Mouse (Mus musculus) gastrocnemius, postnatal 36 days (tissue): ENCODE results near the gene Gabpb1. TPM values are rescaled to one million over a fixed set of nuclear protein-coding genes. Genes with fewer than 3 reads are reported as not detected.
"Not testable (repeated sequence)": the region's sequence is repeated elsewhere in the genome, so short reads cannot be mapped to it uniquely, and the experiment has no call there.

ENCODE experiments used
- DNase-seq, 2 experiments: peaks; one replicate each; pipeline ENCODE4 v3.0.0; 2022
- intact Hi-C: fragments of 180-260 bp; cut with DNase I; formaldehyde crosslinking; loops from one replicate; pipeline ENCODE4 v1.15.1; 2025
- total RNA-seq, 2 experiments: library from RNA; stranded (reverse); gene quantifications; 2 replicates each; pipeline ENCODE4 v1.2.3; 2021

Gabpb1 gene
- total RNA-seq, 2 experiments from 2014 or later, result 5.8 to 6.4 TPM

GRCm38 (mm10) chr2:126646461-126646860 is 29.7 kb downstream of the Gabpb1 start:
- DNase-seq, result no peak
- intact Hi-C loops, result no loop called here

GRCm38 (mm10) chr2:126644768-126645167 is 31.4 kb downstream of the Gabpb1 start:
- intact Hi-C loops, result no loop called here
- DNase-seq, result no peak

- DNase-seq, result no peak
- intact Hi-C loops, result no loop called here
These were observed 35.8 kb downstream of the Gabpb1 start for GRCm38 (mm10) chr2:126640298-126640697.

- no peak for DNase-seq
- intact Hi-C loops, result no loop called here
These were observed 40.0 kb downstream of the Gabpb1 start for GRCm38 (mm10) chr2:126635939-126636823.

- DNase-seq, result no peak
- intact Hi-C loops, result no loop called here
These were observed 43.0 kb downstream of the Gabpb1 start for GRCm38 (mm10) chr2:126633165-126633564.

- DNase-seq, result no peak
- intact Hi-C loops, result no loop called here
These were observed 47.6 kb downstream of the Gabpb1 start for GRCm38 (mm10) chr2:126628455-126628995.

GRCm38 (mm10) chr2:126623138-126623537 is 53.0 kb downstream of the Gabpb1 start:
- intact Hi-C loops, result no loop called here
- no peak for DNase-seq

GRCm38 (mm10) chr2:126622455-126622854 is 53.7 kb downstream of the Gabpb1 start:
- no peak for DNase-seq

GRCm38 (mm10) chr2:126619249-126619704 is 56.9 kb downstream of the Gabpb1 start, which contains the start of gene Hdc:
Gene Hdc, minus strand, starts transcription at chr2:126619299.
- intact Hi-C loops, result no loop called here
- no peak for DNase-seq

More at GRCm38 (mm10) chr2:126622455-126622854, 53.7 kb downstream of the Gabpb1 start:
- intact Hi-C loops, result no loop called here

- DNase-seq, result no peak
- intact Hi-C loops, result no loop called here
These were observed 57.5 kb downstream of the Gabpb1 start for GRCm38 (mm10) chr2:126618470-126619179.

- intact Hi-C loops, result no loop called here
- DNase-seq, result no peak
These were observed 60.8 kb downstream of the Gabpb1 start for GRCm38 (mm10) chr2:126615355-126615754.

GRCm38 (mm10) chr2:126609600-126609999 is 66.5 kb downstream of the Gabpb1 start:
- not testable (repeated sequence) for DNase-seq

GRCm38 (mm10) chr2:126607553-126608203 is 68.5 kb downstream of the Gabpb1 start:
- no peak for DNase-seq
- intact Hi-C loops, result no loop called here

More at GRCm38 (mm10) chr2:126609600-126609999, 66.5 kb downstream of the Gabpb1 start:
- intact Hi-C loops, result not testable (repeated sequence)

- intact Hi-C loops, result no loop called here
- DNase-seq, result no peak
These were observed 69.5 kb downstream of the Gabpb1 start for GRCm38 (mm10) chr2:126606688-126607062.

GRCm38 (mm10) chr2:126606061-126606687 is 70.0 kb downstream of the Gabpb1 start:
- no peak for DNase-seq
- intact Hi-C loops, result no loop called here

- DNase-seq, result no peak
- intact Hi-C loops, result no loop called here
These were observed 74.1 kb downstream of the Gabpb1 start for GRCm38 (mm10) chr2:126601918-126602600.

GRCm38 (mm10) chr2:126600533-126600932 is 75.6 kb downstream of the Gabpb1 start:
- DNase-seq, result no peak
- intact Hi-C loops, result no loop called here

- intact Hi-C loops, result loop anchor here (5.0 kb wide), 1 partner anchor 183 kb away; the partner anchor contains the start of gene Usp50
- no peak for DNase-seq
These were observed 77.1 kb downstream of the Gabpb1 start for GRCm38 (mm10) chr2:126599005-126599404.

GRCm38 (mm10) chr2:126598359-126598758 is 77.8 kb downstream of the Gabpb1 start:
- intact Hi-C loops, result loop anchor here (5.0 kb wide), 1 partner anchor 184 kb away; the partner anchor contains the start of gene Usp50

More at GRCm38 (mm10) chr2:126598359-126598758, 77.8 kb downstream of the Gabpb1 start:
- DNase-seq, result no peak
